Mouse (Mus musculus) kidney, embryonic 14.5 days (tissue): ENCODE results near the gene Ndufa7. TPM values are rescaled to one million over a fixed set of nuclear protein-coding genes. Genes with fewer than 3 reads are reported as not detected.

Experiments
- ATAC-seq: fragments of 200-750 bp; cut with Nextera tagmentation; 2 replicates; pipeline ENCODE4 v1.8.0; 2017; ENCODE audit warnings: moderate number of reproducible peaks, mild to moderate bottlenecking, moderate TSS enrichment, moderate library complexity; ENCODE audit not compliant: low FRiP score, low TSS enrichment
- H3K27ac ChIP-seq: fragments of 300-500 bp; sonication (generic); 2 replicates; pipeline ENCODE4 v1.5.1; 2014; ENCODE audit warnings: low read depth, mild to moderate bottlenecking, low read length, moderate library complexity, mixed read lengths
- H3K27me3 ChIP-seq: fragments of 300-500 bp; sonication (generic); 2 replicates; pipeline ENCODE4 v1.6.1; 2014; ENCODE audit warnings: mild to moderate bottlenecking, low read length; ENCODE audit not compliant: control insufficient read depth, insufficient read depth
- H3K36me3 ChIP-seq: fragments of 300-500 bp; sonication (generic); 2 replicates; pipeline ENCODE4 v1.6.1; 2014; ENCODE audit warnings: low read length, mixed read lengths; ENCODE audit not compliant: control insufficient read depth, insufficient read depth
- H3K4me1 ChIP-seq: fragments of 300-500 bp; sonication (generic); 2 replicates; pipeline ENCODE4 v1.6.1; 2014; ENCODE audit warnings: low read length, mixed read lengths; ENCODE audit not compliant: control insufficient read depth, insufficient read depth
- H3K4me2 ChIP-seq: fragments of 300-500 bp; sonication (generic); replicated peaks from 2 replicates; pipeline ENCODE4 v1.6.1; 2014; ENCODE audit warnings: low read depth, mild to moderate bottlenecking, low read length
- H3K4me3 ChIP-seq: fragments of 300-500 bp; sonication (generic); 2 replicates; pipeline ENCODE4 v1.5.1; 2014; ENCODE audit warnings: mild to moderate bottlenecking, low read length
- H3K9ac ChIP-seq: fragments of 300-500 bp; sonication (generic); 2 replicates; pipeline ENCODE4 v1.6.1; 2014; ENCODE audit warnings: low read depth, mild to moderate bottlenecking, low read length, moderate library complexity
- H3K9me3 ChIP-seq: fragments of 300-500 bp; sonication (generic); 2 replicates; pipeline ENCODE4 v1.6.1; 2016; ENCODE audit warnings: low read length; ENCODE audit not compliant: control insufficient read depth
- WGBS: fragments of 180-500 bp; shearing (Covaris S2); extraction: QIAGEN DNeasy Blood & Tissue Kit; methylation state at CpG from one replicate; pipeline ENCODE4 v1.1.7; 2014; 5-methylcytosine and 5-hydroxymethylcytosine counted together
- polyA plus RNA-seq: library from polyadenylated mRNA; unstranded; fragments of >200 nt; fragmentation: Nextera tagmentation; extraction: Ambion mirVana; gene quantifications from 2 replicates; pipeline ENCODE4 v1.2.1, GENCODE M21; 2014

Gene Ndufa7
- polyA plus RNA-seq, 1 experiment from 2014 or later: 504 TPM

DNA sequence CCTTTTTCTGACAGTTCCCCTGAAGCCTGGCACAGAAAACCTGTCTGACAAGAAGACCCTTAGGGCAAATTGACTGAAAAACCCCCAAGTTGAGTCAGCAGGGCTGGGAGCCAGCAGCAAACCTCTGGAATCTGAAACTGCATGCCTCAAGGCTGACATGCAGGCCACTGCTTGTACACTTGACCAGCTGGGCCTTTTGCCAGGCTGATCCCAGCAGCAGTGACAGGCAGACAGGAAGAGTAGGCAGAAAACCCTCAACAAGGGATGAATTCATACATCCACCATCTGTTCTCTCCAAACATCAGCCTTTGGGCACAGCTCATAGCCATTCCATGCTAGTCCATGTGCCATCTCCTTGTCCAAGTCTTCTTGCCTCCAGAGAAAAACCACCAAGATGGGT is 41.0 kb upstream of the Ndufa7 start:
- ATAC-seq: no peak
- H3K4me3 ChIP-seq: no peak overlapping the region
- no peak overlapping the region for H3K9ac ChIP-seq
- no peaks in the 10 kb centered on the region for H3K36me3 ChIP-seq
- no peaks in the 10 kb centered on the region for H3K27me3 ChIP-seq
- no peak overlapping the region for H3K27ac ChIP-seq
- peaks cover 17% of the 10 kb centered on the region for H3K4me1 ChIP-seq
- H3K9me3 ChIP-seq: no peaks in the 10 kb centered on the region
- no peak overlapping the region for H3K4me2 ChIP-seq

- no peak for ATAC-seq
- Histone ChIP-seq H3K4me2 (no peak overlapping the region), H3K9me3 (no peaks in the 10 kb centered on the region), H3K27ac (no peak overlapping the region), H3K9ac (no peak overlapping the region), H3K27me3 (no peaks in the 10 kb centered on the region), H3K4me3 (no peak overlapping the region), H3K4me1 (peaks cover 12% of the 10 kb centered on the region; the same call in 1 of the 2 replicates), H3K36me3 (no peaks in the 10 kb centered on the region)
- WGBS: 89% methylated on average over 2 of the region's 2 CpGs
Observed at GRCm38 (mm10) chr17:33784939-33785338, 39.4 kb upstream of the Ndufa7 start.

DNA sequence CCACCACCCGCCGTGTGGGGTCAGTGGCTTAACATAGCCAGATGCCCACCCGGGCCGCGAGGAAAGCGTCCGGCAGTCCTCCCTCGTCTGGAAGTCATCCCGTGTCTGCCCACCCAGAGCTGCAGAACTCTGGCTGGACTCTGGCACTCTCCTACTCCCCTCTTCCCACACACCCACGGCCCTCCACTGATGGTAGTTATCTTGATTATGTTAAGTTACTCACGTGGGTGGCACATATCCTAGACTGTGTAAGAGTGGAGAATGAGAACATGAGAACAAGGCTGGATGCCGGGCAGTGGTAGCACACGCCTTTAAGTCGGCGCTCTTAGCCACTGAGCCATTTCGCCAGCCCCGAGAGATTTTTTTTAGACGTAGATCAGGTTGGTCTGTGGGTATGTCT is 38.0 kb upstream of the Ndufa7 start:
- no peak for ATAC-seq
- WGBS: 86% methylated on average over 18 of the region's 18 CpGs
- H3K36me3 ChIP-seq: no peaks in the 10 kb centered on the region

GRCm38 (mm10) chr17:33788732-33789131 is 35.6 kb upstream of the Ndufa7 start:
- Histone ChIP-seq H3K9me3 (no peaks in the 10 kb centered on the region), H3K27ac (no peak overlapping the region), H3K4me2 (no peak overlapping the region), H3K27me3 (no peaks in the 10 kb centered on the region), H3K4me1 (no peaks in the 10 kb centered on the region), H3K4me3 (no peak overlapping the region), H3K36me3 (no peaks in the 10 kb centered on the region), H3K9ac (no peak overlapping the region)
- ATAC-seq: no peak
- 65% methylated on average over 4 of the region's 4 CpGs for WGBS

More for the DNA sequence above, 38.0 kb upstream of the Ndufa7 start:
- no peaks in the 10 kb centered on the region for H3K9me3 ChIP-seq
- H3K4me3 ChIP-seq: no peak overlapping the region
- H3K27me3 ChIP-seq: no peaks in the 10 kb centered on the region
- H3K9ac ChIP-seq: no peak overlapping the region
- no peak overlapping the region for H3K27ac ChIP-seq
- H3K4me2 ChIP-seq: no peak overlapping the region
- H3K4me1 ChIP-seq: peaks cover 12% of the 10 kb centered on the region; the same call in 1 of the 2 replicates

- Histone ChIP-seq H3K27ac (no peak overlapping the region), H3K4me2 (no peak overlapping the region), H3K4me1 (no peaks in the 10 kb centered on the region), H3K4me3 (no peak overlapping the region), H3K9ac (no peak overlapping the region), H3K27me3 (no peaks in the 10 kb centered on the region), H3K36me3 (no peaks in the 10 kb centered on the region), H3K9me3 (no peaks in the 10 kb centered on the region)
- ATAC-seq: no peak
- 50% methylated on average over 3 of the region's 3 CpGs for WGBS
Observed at GRCm38 (mm10) chr17:33798306-33798705, 26.1 kb upstream of the Ndufa7 start.

DNA sequence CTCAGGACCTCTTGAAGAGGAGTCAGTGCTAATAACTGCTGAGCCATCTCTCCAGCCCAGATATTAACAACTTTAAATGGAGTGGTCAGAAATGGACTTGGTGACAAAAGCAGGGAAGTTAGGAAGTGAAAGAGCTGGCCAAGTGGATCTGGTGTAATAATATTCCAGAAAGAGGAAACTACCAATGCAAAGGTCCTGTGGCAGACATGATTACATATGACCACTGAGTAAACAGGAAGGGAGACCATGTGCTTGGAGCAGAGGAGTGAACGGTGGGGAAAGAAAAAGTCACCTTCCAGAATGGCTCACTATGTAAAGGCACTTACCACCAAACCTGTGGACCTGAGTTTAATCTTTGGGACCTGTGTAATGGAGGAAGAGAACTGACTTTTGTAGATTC is 25.1 kb upstream of the Ndufa7 start:
- H3K4me1 ChIP-seq: no peaks in the 10 kb centered on the region
- H3K9ac ChIP-seq: no peak overlapping the region
- no peak overlapping the region for H3K4me2 ChIP-seq
- H3K27me3 ChIP-seq: no peaks in the 10 kb centered on the region
- no peak overlapping the region for H3K4me3 ChIP-seq
- no peaks in the 10 kb centered on the region for H3K36me3 ChIP-seq
- WGBS: 55% methylated on average over 1 of the region's 1 CpGs
- no peak for ATAC-seq
- no peak overlapping the region for H3K27ac ChIP-seq
- no peaks in the 10 kb centered on the region for H3K9me3 ChIP-seq

DNA sequence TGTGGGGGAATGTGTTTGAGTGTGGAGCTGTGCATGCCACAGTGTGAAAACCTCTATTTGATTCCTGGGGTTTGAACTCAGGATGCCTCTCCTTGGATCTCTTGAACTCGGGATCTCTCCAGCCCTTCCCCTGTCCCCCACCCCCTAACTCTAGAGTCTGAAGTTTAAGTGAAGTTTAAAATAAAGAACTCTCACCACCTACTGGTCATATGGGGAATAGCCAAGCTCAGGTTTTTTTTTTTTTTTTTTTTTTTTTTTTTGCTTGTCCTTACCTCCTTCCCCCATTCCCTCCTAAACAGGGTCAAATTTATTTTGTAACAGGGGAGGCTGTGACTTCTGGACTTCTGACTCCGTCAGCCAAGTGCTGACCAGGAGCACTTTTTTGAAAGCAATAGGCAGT is 22.2 kb upstream of the Ndufa7 start:
- no peaks in the 10 kb centered on the region for H3K4me1 ChIP-seq
- no peak overlapping the region for H3K4me3 ChIP-seq
- no peaks in the 10 kb centered on the region for H3K36me3 ChIP-seq
- no peaks in the 10 kb centered on the region for H3K9me3 ChIP-seq
- no peak for ATAC-seq
- H3K27me3 ChIP-seq: no peaks in the 10 kb centered on the region
- H3K4me2 ChIP-seq: no peak overlapping the region
- no peak overlapping the region for H3K27ac ChIP-seq
- no peak overlapping the region for H3K9ac ChIP-seq
- WGBS: 2% methylated on average over 2 of the region's 2 CpGs

DNA sequence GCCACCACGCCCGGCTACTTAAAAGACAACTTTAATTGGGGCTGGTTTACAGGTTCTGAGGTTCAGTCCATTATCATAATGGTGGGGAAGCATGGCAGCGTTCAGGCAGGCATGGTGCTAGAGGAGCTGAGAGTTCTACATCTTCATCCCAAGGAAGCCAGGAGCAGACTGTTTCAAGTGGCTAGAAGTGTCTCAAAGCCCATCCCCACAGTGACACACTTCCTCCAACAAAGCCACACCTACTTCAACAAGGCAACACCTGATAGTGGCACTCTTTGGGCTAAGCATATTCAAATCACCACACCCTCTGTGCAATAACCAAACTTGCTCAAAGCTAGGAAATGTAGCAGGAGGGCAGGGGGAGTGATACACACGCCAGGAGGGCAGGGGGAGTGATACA is 20.2 kb upstream of the Ndufa7 start:
- Histone ChIP-seq H3K9ac (no peak overlapping the region), H3K36me3 (no peaks in the 10 kb centered on the region), H3K4me1 (no peaks in the 10 kb centered on the region), H3K27ac (no peak overlapping the region), H3K4me2 (no peak overlapping the region), H3K9me3 (no peaks in the 10 kb centered on the region), H3K4me3 (no peak overlapping the region), H3K27me3 (no peaks in the 10 kb centered on the region)
- 59% methylated on average over 4 of the region's 4 CpGs for WGBS
- ATAC-seq: no peak

DNA sequence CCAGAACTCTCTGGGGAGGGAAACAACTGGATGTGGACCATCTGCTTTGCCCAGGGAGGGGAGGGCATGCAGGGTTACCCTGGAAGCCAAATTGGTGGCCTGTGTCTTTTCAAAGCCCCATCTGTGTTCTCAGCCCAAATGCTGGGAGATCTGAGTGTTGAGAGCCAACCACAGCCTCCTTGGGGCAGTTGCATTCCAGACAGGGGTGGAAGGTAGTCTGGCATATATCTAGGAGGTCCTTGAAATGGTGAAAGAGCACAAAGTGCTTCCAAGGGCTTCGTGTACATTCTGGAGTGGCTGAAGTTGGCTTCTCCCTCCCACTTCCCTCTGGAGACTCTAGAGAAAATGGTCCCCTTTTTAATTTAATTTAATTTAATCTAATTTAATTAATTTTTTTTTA is 19.6 kb upstream of the Ndufa7 start:
- no peaks in the 10 kb centered on the region for H3K9me3 ChIP-seq
- H3K4me3 ChIP-seq: no peak overlapping the region
- WGBS: 69% methylated on average over 1 of the region's 1 CpGs
- H3K9ac ChIP-seq: no peak overlapping the region
- H3K27ac ChIP-seq: no peak overlapping the region
- no peaks in the 10 kb centered on the region for H3K27me3 ChIP-seq
- no peaks in the 10 kb centered on the region for H3K36me3 ChIP-seq
- no peak overlapping the region for H3K4me2 ChIP-seq
- no peaks in the 10 kb centered on the region for H3K4me1 ChIP-seq
- no peak for ATAC-seq
